Mouse (Mus musculus): ENCODE measurements around the gene Hinfp.
"Not testable (repeated sequence)": the region's sequence is repeated elsewhere in the genome, so short reads cannot be mapped to it uniquely, and the experiment has no call there.

Gene Hinfp

DNA sequence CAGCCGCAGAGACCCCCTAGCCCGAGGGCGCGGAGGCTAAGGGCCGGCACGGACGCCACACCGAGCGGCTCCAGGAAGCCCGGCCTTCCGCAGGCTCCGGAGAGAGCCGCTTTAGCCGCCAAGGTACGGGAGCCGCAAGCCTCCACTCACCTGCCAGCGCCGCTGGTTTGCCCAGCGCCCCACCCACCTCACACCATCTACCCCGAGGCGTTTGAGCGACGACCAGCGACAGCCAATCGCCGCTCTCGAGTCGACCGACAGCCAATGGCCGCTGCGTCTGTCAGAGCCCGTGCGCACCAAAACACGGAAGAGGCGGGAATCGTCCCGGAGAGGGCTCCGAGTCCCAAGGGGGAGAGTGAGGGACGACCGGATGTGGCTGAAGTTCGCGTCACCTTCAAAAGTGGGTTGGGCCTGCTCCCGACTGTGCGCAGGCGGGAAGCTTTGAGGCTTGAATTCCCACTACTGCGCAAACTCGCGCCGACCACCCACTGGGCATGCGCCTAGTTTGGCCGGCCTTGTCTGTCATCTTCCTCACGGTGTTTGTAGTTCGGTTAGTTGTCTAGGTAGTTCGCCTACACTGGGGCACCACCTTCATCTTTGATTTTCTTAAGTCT is at the start of gene Hinfp:
Gene Hinfp, minus strand, starts transcription at position 206 of the 614 bp plus-strand sequence.
- DNase-seq (ENCODE audit: low spot score): peak; percentile 95

DNA sequence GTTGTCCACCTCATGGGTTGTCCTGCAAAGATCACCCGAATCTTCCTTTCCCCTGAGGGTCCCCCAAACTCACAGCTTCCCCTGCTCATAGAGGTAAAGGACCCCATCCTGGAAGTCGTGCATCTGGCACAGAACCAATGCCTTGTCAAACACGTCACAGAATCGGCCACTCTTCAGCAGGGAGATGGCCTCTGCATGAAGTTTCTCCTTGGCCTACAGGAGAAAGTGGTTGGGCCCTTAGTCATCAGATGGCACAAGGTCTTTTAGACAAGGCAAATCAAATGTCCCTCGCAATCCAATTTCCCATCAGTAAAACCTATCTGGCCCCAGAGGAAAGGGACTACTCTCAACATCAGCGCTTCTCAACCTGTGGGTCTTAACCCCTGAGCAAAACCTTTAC is 47.7 kb upstream of the Hinfp start:
- DNase-seq (ENCODE audit: low spot score): no peak

GRCm38 (mm10) chr9:44352337-44352736 is 46.9 kb upstream of the Hinfp start:
- DNase-seq (ENCODE audit: low spot score): no peak

- DNase-seq (ENCODE audit: low spot score): no peak
Observed at GRCm38 (mm10) chr9:44351396-44351795, 45.9 kb upstream of the Hinfp start.

GRCm38 (mm10) chr9:44348546-44348945 is 43.1 kb upstream of the Hinfp start:
- DNase-seq (ENCODE audit: low spot score): no peak

DNA sequence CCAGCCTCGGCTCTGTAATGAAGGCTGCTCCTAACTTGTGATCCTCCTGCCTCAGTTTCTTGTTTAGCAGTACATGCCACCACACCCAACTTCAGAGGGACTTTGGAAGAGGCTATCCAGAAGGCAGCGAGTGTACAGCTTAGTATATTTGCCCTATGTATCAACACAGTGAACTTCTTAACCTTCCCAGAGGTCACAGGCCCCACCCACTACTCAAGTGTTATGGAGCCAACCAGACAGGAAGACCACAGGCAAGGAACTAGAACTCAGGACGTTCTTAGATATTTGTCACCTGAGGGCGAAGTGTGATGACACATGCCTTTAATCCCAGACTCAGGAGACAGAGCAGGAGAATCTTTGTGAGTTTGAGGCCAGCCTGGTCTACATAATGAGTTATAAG is 42.1 kb upstream of the Hinfp start:
- DNase-seq (ENCODE audit: low spot score): no peak

- no peak for DNase-seq (ENCODE audit: low spot score)
Observed at GRCm38 (mm10) chr9:44347166-44347565, 41.7 kb upstream of the Hinfp start.

- DNase-seq (ENCODE audit: low spot score): no peak
Observed at GRCm38 (mm10) chr9:44345570-44346433, 40.3 kb upstream of the Hinfp start.

- DNase-seq (ENCODE audit: low spot score): peak; percentile 83
Observed at GRCm38 (mm10) chr9:44343781-44344421, 38.4 kb upstream of the Hinfp start, which contains the start of gene Hmbs. Gene Hmbs (minus strand): TSS chr9:44344228.

DNA sequence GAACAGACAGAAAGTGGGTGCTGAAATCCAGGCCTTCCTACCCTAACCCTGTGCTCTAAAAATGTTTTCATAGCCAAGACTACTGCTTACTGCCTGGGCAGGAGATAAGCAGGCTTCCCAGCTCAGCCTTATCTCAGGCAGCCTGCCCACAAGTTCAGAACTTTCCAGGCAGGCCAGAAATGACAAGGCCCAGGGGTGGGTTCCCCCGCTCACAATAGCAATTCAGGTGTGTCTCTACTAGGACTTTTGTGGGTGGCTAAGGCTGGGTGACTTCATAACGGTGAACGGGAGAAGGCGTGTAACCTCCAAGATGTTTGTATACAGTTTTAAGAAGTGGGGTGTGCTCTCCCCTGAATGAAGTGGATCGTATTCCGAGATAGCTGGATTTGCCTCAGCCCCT is 37.8 kb upstream of the Hinfp start:
- no peak for DNase-seq (ENCODE audit: low spot score)

GRCm38 (mm10) chr9:44342605-44343004 is 37.1 kb upstream of the Hinfp start:
- DNase-seq (ENCODE audit: low spot score): no peak

GRCm38 (mm10) chr9:44342173-44342572 is 36.7 kb upstream of the Hinfp start:
- no peak for DNase-seq (ENCODE audit: low spot score)

DNA sequence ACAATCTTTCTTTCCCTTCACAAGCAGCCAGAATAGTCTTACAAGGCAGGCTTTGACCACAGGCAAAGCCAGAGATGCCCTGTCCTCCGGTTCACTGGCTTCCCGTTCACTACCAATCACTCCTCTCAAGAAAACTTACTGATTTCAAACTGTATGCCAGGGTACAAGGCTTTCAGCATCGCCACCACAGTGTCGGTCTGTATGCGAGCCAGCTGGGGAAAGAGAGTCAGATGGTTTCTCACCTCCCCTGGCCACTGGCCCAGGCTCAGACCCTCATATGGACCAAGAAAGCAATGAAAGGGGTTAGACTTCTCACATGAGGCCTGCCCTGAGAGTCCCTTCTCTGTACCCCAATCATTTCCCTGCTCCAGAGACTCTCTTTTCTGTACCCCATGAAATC is 36.0 kb upstream of the Hinfp start:
- DNase-seq (ENCODE audit: low spot score): no peak

DNA sequence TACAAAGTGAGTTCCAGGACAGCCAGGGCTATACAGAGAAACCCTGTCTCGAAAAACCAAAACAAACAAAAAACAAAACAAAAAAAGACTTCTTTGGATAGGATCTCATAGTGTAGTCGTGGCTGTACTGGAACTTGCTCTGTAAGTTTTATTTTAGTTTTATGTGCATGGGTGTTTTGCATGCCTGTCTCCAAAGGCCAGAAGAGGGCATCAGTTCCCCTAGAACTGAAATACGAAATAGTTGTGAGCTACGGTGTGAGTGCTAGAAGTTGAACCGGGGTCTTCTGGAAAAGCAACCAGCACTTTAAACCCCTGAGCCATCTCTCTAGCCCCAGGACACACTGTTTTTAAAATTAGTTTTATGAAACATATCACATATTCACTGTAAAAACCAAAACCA is 33.1 kb upstream of the Hinfp start:
- DNase-seq (ENCODE audit: low spot score): no peak

GRCm38 (mm10) chr9:44337436-44338169 is 32.1 kb upstream of the Hinfp start:
- DNase-seq (ENCODE audit: low spot score): no peak

DNA sequence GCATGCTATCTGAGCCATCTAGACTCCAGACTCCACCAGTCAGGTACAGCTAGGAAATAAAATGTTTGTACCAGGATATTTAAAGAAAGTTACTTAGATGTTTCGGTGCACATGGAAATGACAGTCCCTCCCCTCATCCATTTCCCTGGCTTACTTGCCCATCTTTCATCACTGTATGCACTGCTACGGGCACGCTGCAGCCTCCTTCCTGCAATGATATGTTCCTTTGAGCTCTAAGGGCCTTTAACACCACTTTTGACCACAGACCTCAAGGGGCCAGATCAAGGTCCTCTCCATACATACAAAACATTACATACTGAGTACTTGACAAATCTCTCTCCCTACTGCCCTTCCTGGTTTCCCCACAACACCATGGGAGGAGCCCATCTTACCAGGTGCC is 31.5 kb upstream of the Hinfp start:
- DNase-seq (ENCODE audit: low spot score): no peak

GRCm38 (mm10) chr9:44336513-44336912 is 31.0 kb upstream of the Hinfp start:
- not testable (repeated sequence) for DNase-seq (ENCODE audit: low spot score)

GRCm38 (mm10) chr9:44336093-44336406 is 30.6 kb upstream of the Hinfp start:
- DNase-seq (ENCODE audit: low spot score): no peak

DNA sequence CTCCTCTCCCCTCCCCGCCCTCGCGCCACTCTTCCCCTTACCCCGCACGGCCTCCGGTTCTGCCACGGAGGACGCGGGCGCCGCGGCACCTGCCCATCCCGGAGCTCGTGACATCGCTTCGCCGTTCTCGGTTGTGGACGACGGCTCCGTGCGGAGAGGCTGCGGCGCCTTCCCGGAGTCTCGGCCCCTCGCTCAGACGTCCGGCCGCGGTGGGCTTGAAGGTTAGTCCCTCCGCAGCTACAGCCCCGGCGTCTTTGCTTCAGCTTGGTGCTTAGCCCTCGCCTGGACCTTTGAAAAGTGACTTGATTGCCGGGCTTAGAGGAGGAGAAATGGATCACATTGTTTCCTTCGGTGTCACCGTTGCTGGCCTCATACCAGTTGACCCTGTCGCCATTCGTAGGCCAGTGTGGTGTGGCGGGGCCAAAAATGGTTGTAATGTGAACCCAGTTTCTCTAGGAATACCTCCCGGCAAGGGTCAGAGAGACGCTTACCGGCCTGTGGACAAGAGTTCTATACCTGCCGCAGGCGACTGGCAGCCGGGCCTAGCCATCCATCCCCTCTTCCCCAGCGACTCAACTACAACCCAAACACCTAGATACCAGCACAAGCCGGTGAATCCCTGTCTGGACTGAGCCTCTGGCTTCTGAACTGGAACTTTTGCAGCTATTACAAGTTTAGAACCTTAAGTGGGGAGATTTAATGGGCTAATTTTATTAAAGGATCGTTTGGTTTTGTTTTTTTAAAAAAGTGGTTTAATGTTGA is 30.0 kb upstream of the Hinfp start:
- DNase-seq (ENCODE audit: low spot score): peak; percentile 33

DNA sequence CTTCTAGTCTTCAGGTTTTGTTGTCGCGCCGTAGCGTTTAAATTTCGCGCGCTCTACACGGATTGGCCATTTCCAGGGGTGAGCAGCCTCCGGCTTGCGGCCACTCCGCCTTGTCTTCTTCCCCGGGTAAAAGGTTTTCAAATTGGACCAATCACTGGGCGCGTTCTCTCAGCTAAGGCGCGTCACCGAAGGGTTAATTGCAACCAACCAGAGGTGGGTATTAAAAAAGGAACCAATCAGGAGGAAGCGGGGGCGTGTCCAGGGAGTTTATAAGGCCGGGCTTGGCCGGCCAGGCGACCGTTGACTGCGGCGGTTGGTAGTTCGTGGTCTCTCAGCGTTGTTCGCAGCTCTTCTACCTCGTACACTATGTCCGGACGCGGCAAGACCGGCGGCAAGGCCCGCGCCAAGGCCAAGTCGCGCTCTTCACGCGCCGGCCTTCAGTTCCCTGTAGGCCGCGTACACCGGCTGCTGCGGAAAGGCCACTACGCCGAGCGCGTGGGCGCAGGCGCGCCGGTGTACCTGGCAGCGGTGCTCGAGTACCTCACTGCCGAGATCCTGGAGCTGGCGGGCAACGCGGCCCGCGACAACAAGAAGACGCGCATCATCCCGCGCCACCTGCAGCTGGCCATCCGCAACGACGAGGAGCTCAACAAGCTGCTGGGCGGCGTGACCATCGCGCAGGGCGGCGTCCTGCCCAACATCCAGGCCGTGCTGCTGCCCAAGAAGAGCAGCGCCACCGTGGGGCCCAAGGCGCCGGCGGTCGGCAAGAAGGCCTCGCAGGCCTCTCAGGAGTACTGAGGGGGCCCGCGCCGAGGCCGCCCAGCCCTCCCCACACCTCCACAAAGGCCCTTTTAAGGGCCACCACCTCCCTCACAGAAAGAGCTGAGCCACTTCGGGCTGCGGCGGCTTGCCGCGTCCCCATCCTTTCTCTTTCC is 29.2 kb upstream of the Hinfp start, which contains the start of gene H2afx:
Gene H2afx, plus strand, starts transcription at position 299 of the 935 bp plus-strand sequence.
- DNase-seq (ENCODE audit: low spot score): peak; percentile 95
